Comparison of ENCODE assay signal across 9 mouse cellular contexts in genomic region chr8:91381543-91382106, GRCm38 (mm10).
DNase-seq lines count a peak whose midpoint lies in the region; ATAC-seq lines count a peak whose summit lies in the region.
"Had no signal": no experiment of that assay in that cellular context is flagged by ENCODE, and none has a peak within 500 bp of the region (broad histone marks: within the 10 kb centered on the region; RNA-seq: fewer than 3 reads in every experiment).

No protein-coding gene starts in this region.

- intact Hi-C loops in left cerebral cortex, postnatal 36 days (cut with DNase I) = loop anchor here (10.0 kb wide), 1 partner anchor 103 kb away; no protein-coding TSS in a partner anchor

- H3K9me3 ChIP-seq in liver, embryonic 11.5 days (ENCODE audit: control insufficient read depth, low read length) = no peaks in the 10 kb centered on the region
- no peaks in the 10 kb centered on the region for H3K9me3 ChIP-seq in stomach, embryonic 16.5 days (replicated peaks; ENCODE audit: control insufficient read depth, low read length)
- H3K9me3 ChIP-seq: embryonic facial prominence, embryonic 12.5 days had no signal

- WGBS in liver, embryonic 11.5 days = 29% methylated on average over 7 of the region's 7 CpGs
- 24% methylated on average over 7 of the region's 7 CpGs for WGBS in stomach, embryonic 16.5 days

- ATAC-seq in liver, embryonic 11.5 days (replicated peaks; ENCODE audit: low FRiP score) = 0 out of 2 replicates have a peak, but pooled peaks have one; percentile 37
- ATAC-seq in stomach, embryonic 16.5 days (ENCODE audit: insufficient read depth, low FRiP score) = peak; percentile 87

- H3K4me2 ChIP-seq in liver, embryonic 11.5 days = peak overlapping the region; percentile 39
- peak overlapping the region; percentile 32; the same call in 1 of the 2 replicates for H3K4me2 ChIP-seq in stomach, embryonic 16.5 days (ENCODE audit: low read depth, low read length)
- H3K4me2 ChIP-seq: embryonic facial prominence, embryonic 12.5 days had no signal

- peak overlapping the region; percentile 13; the same call in 1 of the 2 replicates for H3K27ac ChIP-seq in liver, embryonic 11.5 days (ENCODE audit: low read depth, low read length)
- peak overlapping the region; percentile 86 for H3K27ac ChIP-seq in stomach, embryonic 16.5 days (ENCODE audit: low read length)
- H3K27ac ChIP-seq: embryonic facial prominence, embryonic 12.5 days had no signal

- peak; percentile 32 to 82 for DNase-seq in adrenal gland, adult (ENCODE audit: inconsistent age in 2 of 2, low spot score in 1 of 2)
- DNase-seq in adrenal gland, postnatal 4 days (ENCODE audit: low spot score in 2 of 2) = no peak
- DNase-seq in 416B (ENCODE audit: low read depth) = peak; percentile 85
- peak; percentile 68 for DNase-seq in gonadal fat pad, adult 2 months (ENCODE audit: low read depth)
- no peak for DNase-seq in liver, embryonic 11.5 days (ENCODE audit: low spot score)
- DNase-seq in frontal cortex, adult 2 months (ENCODE audit: extremely low spot score in 1 of 2, low spot score in 1 of 2) = no peak
- no peak for DNase-seq in left cerebral cortex, postnatal 36 days (ENCODE audit: low spot score in 2 of 2)

- H3K4me1 ChIP-seq in liver, embryonic 11.5 days (replicated peaks; ENCODE audit: control insufficient read depth, insufficient read depth, low read length) = peaks cover 49% of the 10 kb centered on the region
- peaks cover 40% of the 10 kb centered on the region for H3K4me1 ChIP-seq in stomach, embryonic 16.5 days (ENCODE audit: control insufficient read depth, insufficient read depth, low read length)

- H3K36me3 ChIP-seq in liver, embryonic 11.5 days (ENCODE audit: control insufficient read depth, insufficient read depth, low read length) = no peaks in the 10 kb centered on the region
- H3K36me3 ChIP-seq in stomach, embryonic 16.5 days (ENCODE audit: control insufficient read depth, insufficient read depth, low read length) = no peaks in the 10 kb centered on the region
- H3K36me3 ChIP-seq: embryonic facial prominence, embryonic 12.5 days had no signal

- H3K9ac ChIP-seq in liver, embryonic 11.5 days (ENCODE audit: low read depth, low read length) = no peak overlapping the region
- no peak overlapping the region; the same call in 1 of the 2 replicates for H3K9ac ChIP-seq in stomach, embryonic 16.5 days (ENCODE audit: low read length)
- H3K9ac ChIP-seq: embryonic facial prominence, embryonic 12.5 days had no signal

- no peak overlapping the region for H3K4me3 ChIP-seq in liver, embryonic 11.5 days (ENCODE audit: low read depth, low read length)
- no peak overlapping the region for H3K4me3 ChIP-seq in stomach, embryonic 16.5 days (replicated peaks; ENCODE audit: low read length)
- H3K4me3 ChIP-seq: embryonic facial prominence, embryonic 12.5 days had no signal

- H3K27me3 ChIP-seq in liver, embryonic 11.5 days (replicated peaks; ENCODE audit: control insufficient read depth, insufficient read depth, low read length) = no peaks in the 10 kb centered on the region
- H3K27me3 ChIP-seq in stomach, embryonic 16.5 days (ENCODE audit: control insufficient read depth, insufficient read depth, low read length) = no peaks in the 10 kb centered on the region
- H3K27me3 ChIP-seq: embryonic facial prominence, embryonic 12.5 days had no signal

Comparison
In these comparisons a context has a peak if more than half of its experiments do, and no peak if none do; other contexts are left out.
1. DNase-seq: peak in adrenal gland, adult (2 of 2), 416B (single experiment) and gonadal fat pad, adult 2 months (single experiment); none in adrenal gland, postnatal 4 days (0 of 2), liver, embryonic 11.5 days (single experiment), frontal cortex, adult 2 months (0 of 2) and left cerebral cortex, postnatal 36 days (0 of 2).